Mouse (Mus musculus) embryo, embryonic 9.5 days (tissue): Measurements from ENCODE around the gene Farp1.

Experiments used
- DNase-seq: peaks from one replicate; pipeline ENCODE4 v3.0.0-alpha.2; 2017; ENCODE audit errors: extremely low spot score

The Farp1 gene

GRCm38 (mm10) chr14:121261229-121261879 is 226.4 kb downstream of the Farp1 start:
- no peak for DNase-seq

- no peak for DNase-seq
Observed at GRCm38 (mm10) chr14:121262606-121263005, 227.6 kb downstream of the Farp1 start.

- no peak for DNase-seq
Observed at GRCm38 (mm10) chr14:121263912-121264311, 228.9 kb downstream of the Farp1 start.

GRCm38 (mm10) chr14:121264453-121264852 is 229.5 kb downstream of the Farp1 start:
- DNase-seq, result no peak

GRCm38 (mm10) chr14:121267801-121268200 is 232.8 kb downstream of the Farp1 start:
- DNase-seq, result no peak

GRCm38 (mm10) chr14:121270490-121270889 is 235.5 kb downstream of the Farp1 start:
- no peak for DNase-seq

GRCm38 (mm10) chr14:121274985-121275384 is 240.0 kb downstream of the Farp1 start:
- DNase-seq, result no peak

GRCm38 (mm10) chr14:121276016-121276415 is 241.0 kb downstream of the Farp1 start:
- DNase-seq, result no peak

- DNase-seq, result peak; percentile 83
Observed at GRCm38 (mm10) chr14:121279106-121279505, 244.1 kb downstream of the Farp1 start.

- DNase-seq, result no peak
Observed at GRCm38 (mm10) chr14:121280601-121281335, 245.8 kb downstream of the Farp1 start.

GRCm38 (mm10) chr14:121281336-121281710 is 246.3 kb downstream of the Farp1 start:
- DNase-seq, result no peak

GRCm38 (mm10) chr14:121285379-121286120 is 250.6 kb downstream of the Farp1 start:
- no peak for DNase-seq

GRCm38 (mm10) chr14:121291881-121292280 is 256.9 kb downstream of the Farp1 start:
- no peak for DNase-seq

GRCm38 (mm10) chr14:121292391-121292790 is 257.4 kb downstream of the Farp1 start:
- DNase-seq, result no peak

GRCm38 (mm10) chr14:121294484-121294883 is 259.5 kb downstream of the Farp1 start:
- no peak for DNase-seq

GRCm38 (mm10) chr14:121297103-121297502 is 262.1 kb downstream of the Farp1 start:
- DNase-seq, result no peak

- DNase-seq, result no peak
Observed at GRCm38 (mm10) chr14:121298537-121298936, 263.5 kb downstream of the Farp1 start.

GRCm38 (mm10) chr14:121299093-121299492 is 264.1 kb downstream of the Farp1 start:
- DNase-seq, result no peak

GRCm38 (mm10) chr14:121304523-121304922 is 269.5 kb downstream of the Farp1 start:
- no peak for DNase-seq

- no peak for DNase-seq
Observed at GRCm38 (mm10) chr14:121305316-121306064, 270.5 kb downstream of the Farp1 start.

GRCm38 (mm10) chr14:121309909-121310308 is 274.9 kb downstream of the Farp1 start:
- no peak for DNase-seq
